Mouse (Mus musculus): ENCODE results near the gene Cstad. TPM values are rescaled to one million over a fixed set of nuclear protein-coding genes. Genes with fewer than 3 reads are reported as not detected.

The Cstad gene
- polyA plus RNA-seq (2014; fragmentation: Nextera tagmentation; extraction: Ambion mirVana): 0.91 and 1.7 TPM in 2 replicates

DNA sequence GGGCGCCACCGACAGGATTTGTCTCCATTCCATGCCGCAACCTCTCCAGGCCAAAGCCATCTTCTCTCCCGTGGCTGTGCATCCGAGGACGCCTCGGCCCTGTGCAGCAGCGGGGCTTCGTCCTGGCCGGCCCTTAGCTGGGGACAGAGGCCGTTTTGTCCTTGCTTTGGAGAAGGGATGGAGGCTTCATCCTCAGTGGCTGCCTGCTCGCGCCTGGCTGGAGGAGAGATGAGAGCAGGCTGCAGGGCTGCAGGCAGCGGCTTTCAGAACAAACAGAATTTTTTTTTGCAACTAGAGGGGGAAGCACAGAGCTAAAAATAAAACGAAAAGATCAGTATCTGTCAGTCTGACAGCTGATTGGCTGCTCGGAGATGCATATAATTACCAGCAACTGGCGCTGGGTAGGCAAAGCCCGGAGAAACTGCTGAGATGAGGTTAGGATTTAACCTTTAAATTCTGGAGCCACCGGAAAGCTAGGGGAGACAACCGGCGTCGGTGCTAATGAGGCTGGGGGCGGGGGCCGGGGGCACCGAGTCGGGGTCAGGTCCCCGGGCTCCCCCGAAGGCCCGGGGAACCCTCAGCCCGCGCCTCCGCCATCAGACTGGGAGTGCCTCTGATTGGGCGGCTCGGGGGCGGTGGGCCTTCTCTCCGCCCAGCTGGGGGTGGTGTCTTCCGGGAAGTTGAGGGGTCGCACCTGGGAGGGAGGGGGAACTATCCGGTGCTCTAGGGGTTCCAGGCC lies at the start of gene Cstad:
TSS of gene Cstad (plus strand) at position 400 of the 739 bp plus-strand sequence.
- H3K9me3 ChIP-seq (ENCODE audit: control insufficient read depth, low read length): no peaks in the 10 kb centered on the region
- peak within 1 kb of the TSS; percentile 49 for H3K4me3 ChIP-seq (ENCODE audit: low read length)
- H3K4me2 ChIP-seq (replicated peaks; ENCODE audit: low read depth, low read length): peak within 1 kb of the TSS; percentile 62
- ATAC-seq (ENCODE audit: low FRiP score, low TSS enrichment): peak; percentile 70
- H3K27ac ChIP-seq (ENCODE audit: low read depth, low read length): peak within 1 kb of the TSS; percentile 98
- peaks cover 31% of the 10 kb centered on the region for H3K4me1 ChIP-seq (ENCODE audit: control insufficient read depth, insufficient read depth, low read length)
- H3K36me3 ChIP-seq (ENCODE audit: control insufficient read depth, insufficient read depth, low read length): no peaks in the 10 kb centered on the region
- under 1% methylated on average over 37 of the region's 39 CpGs for WGBS
- peak within 1 kb of the TSS; percentile 59 for H3K9ac ChIP-seq (ENCODE audit: low read depth, low read length)
- no peaks in the 10 kb centered on the region for H3K27me3 ChIP-seq (ENCODE audit: control insufficient read depth, insufficient read depth, low read length)

DNA sequence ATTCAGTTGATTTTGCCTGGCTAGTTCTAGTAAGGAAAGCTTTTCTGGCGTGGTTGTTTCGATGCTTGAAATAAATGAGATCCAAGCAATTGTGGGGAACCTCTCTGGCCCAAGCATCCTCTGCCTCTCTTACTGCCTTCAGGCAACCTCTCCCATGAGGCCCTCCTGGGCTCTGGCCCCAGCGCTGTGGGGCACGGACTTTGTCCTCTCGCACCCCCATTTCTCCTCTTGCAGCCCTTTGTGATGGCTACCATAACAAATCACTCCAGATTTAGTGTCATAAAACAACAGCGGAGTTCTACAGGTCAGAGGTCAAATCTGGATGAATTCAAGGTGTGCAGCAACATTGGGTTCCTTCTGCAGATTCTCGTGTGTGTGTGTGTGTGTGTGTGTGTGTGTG lies 49.1 kb upstream of the Cstad start:
- 40% methylated on average over 7 of the region's 7 CpGs for WGBS
- Histone ChIP-seq H3K4me1 (ENCODE audit: control insufficient read depth, insufficient read depth, low read length) (peaks cover 21% of the 10 kb centered on the region), H3K4me3 (ENCODE audit: low read length) (no peak overlapping the region; the same call in 1 of the 2 replicates), H3K36me3 (ENCODE audit: control insufficient read depth, insufficient read depth, low read length) (no peaks in the 10 kb centered on the region), H3K27me3 (ENCODE audit: control insufficient read depth, insufficient read depth, low read length) (no peaks in the 10 kb centered on the region), H3K9me3 (ENCODE audit: control insufficient read depth, low read length) (no peaks in the 10 kb centered on the region; the same call in 1 of the 2 replicates), H3K4me2 (replicated peaks; ENCODE audit: low read depth, low read length) (peak overlapping the region; percentile 52), H3K27ac (ENCODE audit: low read depth, low read length) (no peak overlapping the region), H3K9ac (ENCODE audit: low read depth, low read length) (peak overlapping the region; percentile 25; the same call in 1 of the 2 replicates)
- ATAC-seq (ENCODE audit: low FRiP score, low TSS enrichment): no peak

DNA sequence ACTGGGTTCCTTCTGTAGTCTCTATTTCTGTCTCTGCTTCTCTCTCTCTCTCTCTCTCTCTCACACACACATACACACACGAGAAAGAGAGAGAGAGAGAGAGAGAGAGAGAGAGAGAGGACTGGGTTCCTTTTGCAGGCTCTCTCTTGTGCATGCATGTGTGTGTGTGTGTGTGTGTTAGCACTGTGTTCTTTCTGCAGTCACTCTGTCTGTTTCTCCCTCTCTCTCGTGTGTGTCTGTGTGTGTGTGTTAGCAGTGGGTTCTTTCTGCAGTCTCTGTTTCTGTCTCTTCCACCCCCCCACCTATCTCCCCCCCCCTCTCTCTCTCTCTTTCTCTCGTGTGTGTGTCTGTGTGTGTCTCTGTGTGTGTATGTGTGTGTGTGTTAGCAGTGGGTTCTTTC lies 48.6 kb upstream of the Cstad start:
- Histone ChIP-seq H3K9ac (ENCODE audit: low read depth, low read length) (no peak overlapping the region), H3K4me3 (ENCODE audit: low read length) (no peak overlapping the region), H3K9me3 (ENCODE audit: control insufficient read depth, low read length) (no peaks in the 10 kb centered on the region; the same call in 1 of the 2 replicates), H3K36me3 (ENCODE audit: control insufficient read depth, insufficient read depth, low read length) (no peaks in the 10 kb centered on the region), H3K4me1 (ENCODE audit: control insufficient read depth, insufficient read depth, low read length) (peaks cover 21% of the 10 kb centered on the region), H3K4me2 (replicated peaks; ENCODE audit: low read depth, low read length) (no peak overlapping the region), H3K27ac (ENCODE audit: low read depth, low read length) (no peak overlapping the region), H3K27me3 (ENCODE audit: control insufficient read depth, insufficient read depth, low read length) (no peaks in the 10 kb centered on the region)
- 39% methylated on average over 3 of the region's 3 CpGs for WGBS
- ATAC-seq (ENCODE audit: low FRiP score, low TSS enrichment): no peak

DNA sequence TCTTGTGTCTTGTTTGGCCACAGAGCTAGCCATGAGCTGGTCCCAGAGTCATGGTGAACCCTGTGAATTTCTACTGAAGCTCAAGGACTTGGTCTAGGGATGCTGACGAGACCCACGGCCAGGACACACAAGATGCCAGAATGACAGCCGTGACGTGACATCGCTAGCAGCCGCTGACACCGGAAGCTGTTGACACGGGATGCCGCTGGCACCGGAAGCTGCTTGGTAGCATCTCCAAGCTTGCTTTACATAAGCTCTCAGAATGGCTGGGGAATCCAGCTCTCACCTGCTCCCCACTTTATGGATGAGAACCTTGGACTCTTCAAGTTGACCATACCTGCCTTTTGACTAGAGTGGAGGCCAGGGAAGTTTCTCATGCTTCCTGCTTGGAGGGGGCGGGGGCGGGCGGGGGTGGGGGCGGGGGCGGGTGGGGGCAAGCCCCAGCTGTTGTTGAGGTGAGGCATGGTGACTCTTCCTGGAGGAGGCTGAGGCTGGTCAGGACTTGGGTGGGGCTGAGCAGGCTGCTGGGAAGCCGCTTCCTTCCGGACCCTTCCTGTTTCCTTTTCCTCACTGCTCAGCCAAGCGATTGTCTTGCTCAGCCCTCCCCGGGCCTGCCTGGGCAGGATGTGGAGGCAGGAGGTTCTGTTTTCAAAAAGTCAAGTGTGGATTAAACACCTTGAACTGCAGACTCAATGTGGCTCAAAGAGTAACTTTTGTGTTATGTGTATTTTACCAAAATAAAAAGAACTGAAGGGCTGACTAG lies 47.2 kb upstream of the Cstad start:
- Histone ChIP-seq H3K36me3 (ENCODE audit: control insufficient read depth, insufficient read depth, low read length) (no peaks in the 10 kb centered on the region), H3K27ac (ENCODE audit: low read depth, low read length) (peak overlapping the region; percentile 68), H3K9me3 (ENCODE audit: control insufficient read depth, low read length) (no peaks in the 10 kb centered on the region; the same call in 1 of the 2 replicates), H3K4me3 (ENCODE audit: low read length) (no peak overlapping the region), H3K9ac (ENCODE audit: low read depth, low read length) (no peak overlapping the region; the same call in 1 of the 2 replicates), H3K27me3 (ENCODE audit: control insufficient read depth, insufficient read depth, low read length) (no peaks in the 10 kb centered on the region), H3K4me2 (replicated peaks; ENCODE audit: low read depth, low read length) (no peak overlapping the region), H3K4me1 (ENCODE audit: control insufficient read depth, insufficient read depth, low read length) (peaks cover 17% of the 10 kb centered on the region)
- no peak for ATAC-seq (ENCODE audit: low FRiP score, low TSS enrichment)
- WGBS: 73% methylated on average over 18 of the region's 19 CpGs

DNA sequence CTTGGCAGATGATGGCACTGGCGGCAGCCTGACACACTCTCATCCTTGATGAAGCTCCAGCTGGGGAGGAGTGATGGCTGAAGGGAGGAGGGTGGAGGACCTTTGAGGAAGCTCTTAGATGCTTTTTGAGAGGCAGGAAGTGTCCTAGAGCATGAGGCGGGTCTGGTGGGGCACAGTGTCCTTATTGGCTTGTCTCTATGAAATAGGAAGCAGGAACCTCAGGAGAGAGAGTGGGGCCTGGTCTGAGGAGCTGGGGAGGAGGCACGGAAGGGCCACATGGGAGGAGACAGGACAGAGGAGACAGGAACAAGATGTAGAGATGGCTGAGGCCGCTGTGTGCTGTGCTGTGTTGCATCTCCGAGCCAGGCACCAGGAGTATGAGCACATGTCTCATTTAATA lies 43.3 kb upstream of the Cstad start:
- Histone ChIP-seq H3K4me1 (ENCODE audit: control insufficient read depth, insufficient read depth, low read length) (peaks cover 9% of the 10 kb centered on the region; the same call in 1 of the 2 replicates), H3K4me2 (replicated peaks; ENCODE audit: low read depth, low read length) (no peak overlapping the region), H3K9ac (ENCODE audit: low read depth, low read length) (no peak overlapping the region), H3K36me3 (ENCODE audit: control insufficient read depth, insufficient read depth, low read length) (no peaks in the 10 kb centered on the region), H3K9me3 (ENCODE audit: control insufficient read depth, low read length) (no peaks in the 10 kb centered on the region; the same call in 1 of the 2 replicates), H3K4me3 (ENCODE audit: low read length) (no peak overlapping the region), H3K27ac (ENCODE audit: low read depth, low read length) (no peak overlapping the region), H3K27me3 (ENCODE audit: control insufficient read depth, insufficient read depth, low read length) (no peaks in the 10 kb centered on the region)
- ATAC-seq (ENCODE audit: low FRiP score, low TSS enrichment): no peak
- WGBS: 78% methylated on average over 5 of the region's 5 CpGs

DNA sequence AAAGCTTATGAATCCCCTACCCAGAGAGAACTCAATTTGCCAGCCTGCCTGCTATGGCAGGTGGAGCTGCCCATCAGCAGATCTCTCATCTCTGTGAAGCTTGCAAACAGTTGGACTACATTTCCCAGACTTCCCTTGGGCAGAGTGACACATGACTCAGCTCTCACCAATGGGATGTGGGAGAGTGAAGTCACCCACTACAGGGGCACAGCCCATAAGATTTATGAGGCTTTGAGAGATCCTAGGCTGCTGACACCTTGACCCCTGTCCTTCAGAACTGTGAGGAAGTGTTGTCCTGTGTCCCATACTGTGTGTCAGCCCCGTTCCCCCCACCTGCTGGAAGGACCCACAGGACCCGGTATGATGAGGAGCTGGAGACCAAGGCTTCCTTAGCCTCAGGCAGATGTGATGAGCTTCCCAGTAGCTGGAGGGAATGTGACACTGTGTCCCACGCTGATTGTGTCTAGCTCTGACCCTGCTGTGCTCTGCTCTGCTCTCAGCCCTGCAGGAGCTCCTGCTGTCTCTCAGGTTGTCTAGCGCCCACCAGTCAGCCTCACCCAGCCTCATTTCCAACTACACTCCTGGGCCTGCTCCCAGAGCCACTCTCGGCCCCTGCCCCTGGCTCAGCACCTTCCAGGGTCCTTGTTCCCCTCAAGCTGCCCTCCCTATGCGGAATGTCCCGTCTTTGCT lies 40.8 kb upstream of the Cstad start:
- Histone ChIP-seq H3K4me1 (ENCODE audit: control insufficient read depth, insufficient read depth, low read length) (0 out of 2 replicates have a peak, but pooled peaks cover 4% of the 10 kb centered on the region), H3K4me3 (ENCODE audit: low read length) (no peak overlapping the region), H3K27ac (ENCODE audit: low read depth, low read length) (no peak overlapping the region), H3K27me3 (ENCODE audit: control insufficient read depth, insufficient read depth, low read length) (no peaks in the 10 kb centered on the region), H3K36me3 (ENCODE audit: control insufficient read depth, insufficient read depth, low read length) (no peaks in the 10 kb centered on the region), H3K9me3 (ENCODE audit: control insufficient read depth, low read length) (no peaks in the 10 kb centered on the region; the same call in 1 of the 2 replicates), H3K4me2 (replicated peaks; ENCODE audit: low read depth, low read length) (no peak overlapping the region), H3K9ac (ENCODE audit: low read depth, low read length) (no peak overlapping the region)
- 53% methylated on average over 7 of the region's 7 CpGs for WGBS
- ATAC-seq (ENCODE audit: low FRiP score, low TSS enrichment): peak; percentile 79

DNA sequence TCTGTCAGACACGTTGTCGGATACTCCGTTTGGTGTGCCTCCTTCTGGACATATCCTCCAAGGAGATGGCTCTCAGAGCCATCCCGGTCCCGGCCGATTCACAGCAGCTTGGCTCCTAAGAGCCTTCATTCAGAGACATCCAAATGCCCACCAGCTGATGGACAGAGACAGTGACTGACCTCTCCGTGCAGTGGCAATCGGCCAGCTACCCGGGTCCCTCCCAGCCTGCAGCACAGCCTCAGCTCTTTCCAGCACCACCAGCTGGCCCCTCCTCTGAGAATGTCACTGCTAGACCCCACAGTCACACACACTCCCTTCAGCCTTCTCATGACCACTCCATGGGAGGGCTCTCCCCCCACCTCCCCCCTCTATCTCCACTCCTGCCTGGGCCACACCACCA lies 39.6 kb upstream of the Cstad start:
- no peak overlapping the region for H3K4me3 ChIP-seq (ENCODE audit: low read length)
- H3K27ac ChIP-seq (ENCODE audit: low read depth, low read length): no peak overlapping the region
- H3K36me3 ChIP-seq (ENCODE audit: control insufficient read depth, insufficient read depth, low read length): no peaks in the 10 kb centered on the region
- WGBS: 81% methylated on average over 9 of the region's 9 CpGs
- 0 out of 2 replicates have a peak, but pooled peaks cover 4% of the 10 kb centered on the region for H3K4me1 ChIP-seq (ENCODE audit: control insufficient read depth, insufficient read depth, low read length)
- H3K9me3 ChIP-seq (ENCODE audit: control insufficient read depth, low read length): no peaks in the 10 kb centered on the region
- ATAC-seq (ENCODE audit: low FRiP score, low TSS enrichment): no peak
- no peak overlapping the region for H3K9ac ChIP-seq (ENCODE audit: low read depth, low read length)
- no peak overlapping the region for H3K4me2 ChIP-seq (replicated peaks; ENCODE audit: low read depth, low read length)
- no peaks in the 10 kb centered on the region for H3K27me3 ChIP-seq (ENCODE audit: control insufficient read depth, insufficient read depth, low read length)

DNA sequence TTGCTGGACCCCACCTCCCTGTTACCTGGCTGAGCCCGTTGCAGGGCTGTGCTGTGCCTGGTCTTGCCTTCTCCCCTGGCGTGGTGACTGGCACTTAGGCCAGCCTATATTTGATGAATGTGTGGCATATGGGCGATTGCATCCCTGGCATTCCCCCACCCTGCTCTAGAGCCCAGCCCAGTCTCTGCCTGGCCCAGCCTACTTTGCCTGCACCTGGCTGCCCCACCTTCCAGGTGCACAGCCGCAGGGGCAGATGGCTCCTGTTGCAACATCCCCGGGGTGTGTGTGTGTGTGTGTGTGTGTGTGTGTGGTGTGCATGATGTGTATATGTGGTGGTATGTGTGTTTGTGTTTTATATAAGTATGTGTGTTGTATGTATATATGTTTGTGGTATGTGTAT lies 38.3 kb upstream of the Cstad start:
- H3K4me1 ChIP-seq (ENCODE audit: control insufficient read depth, insufficient read depth, low read length): 0 out of 2 replicates have a peak, but pooled peaks cover 4% of the 10 kb centered on the region
- H3K27ac ChIP-seq (ENCODE audit: low read depth, low read length): no peak overlapping the region
- H3K27me3 ChIP-seq (ENCODE audit: control insufficient read depth, insufficient read depth, low read length): no peaks in the 10 kb centered on the region
- no peaks in the 10 kb centered on the region for H3K9me3 ChIP-seq (ENCODE audit: control insufficient read depth, low read length)
- H3K9ac ChIP-seq (ENCODE audit: low read depth, low read length): no peak overlapping the region
- 81% methylated on average over 5 of the region's 5 CpGs for WGBS
- no peak overlapping the region for H3K4me2 ChIP-seq (replicated peaks; ENCODE audit: low read depth, low read length)
- no peak overlapping the region for H3K4me3 ChIP-seq (ENCODE audit: low read length)
- H3K36me3 ChIP-seq (ENCODE audit: control insufficient read depth, insufficient read depth, low read length): no peaks in the 10 kb centered on the region
- no peak for ATAC-seq (ENCODE audit: low FRiP score, low TSS enrichment)
